Mouse (Mus musculus): ENCODE data around the gene Nap1l1. TPM values are rescaled to one million over a fixed set of nuclear protein-coding genes. Genes with fewer than 3 reads are reported as not detected.

Nap1l1 gene
- polyA plus RNA-seq, 1 experiment, result 8.4 TPM

DNA sequence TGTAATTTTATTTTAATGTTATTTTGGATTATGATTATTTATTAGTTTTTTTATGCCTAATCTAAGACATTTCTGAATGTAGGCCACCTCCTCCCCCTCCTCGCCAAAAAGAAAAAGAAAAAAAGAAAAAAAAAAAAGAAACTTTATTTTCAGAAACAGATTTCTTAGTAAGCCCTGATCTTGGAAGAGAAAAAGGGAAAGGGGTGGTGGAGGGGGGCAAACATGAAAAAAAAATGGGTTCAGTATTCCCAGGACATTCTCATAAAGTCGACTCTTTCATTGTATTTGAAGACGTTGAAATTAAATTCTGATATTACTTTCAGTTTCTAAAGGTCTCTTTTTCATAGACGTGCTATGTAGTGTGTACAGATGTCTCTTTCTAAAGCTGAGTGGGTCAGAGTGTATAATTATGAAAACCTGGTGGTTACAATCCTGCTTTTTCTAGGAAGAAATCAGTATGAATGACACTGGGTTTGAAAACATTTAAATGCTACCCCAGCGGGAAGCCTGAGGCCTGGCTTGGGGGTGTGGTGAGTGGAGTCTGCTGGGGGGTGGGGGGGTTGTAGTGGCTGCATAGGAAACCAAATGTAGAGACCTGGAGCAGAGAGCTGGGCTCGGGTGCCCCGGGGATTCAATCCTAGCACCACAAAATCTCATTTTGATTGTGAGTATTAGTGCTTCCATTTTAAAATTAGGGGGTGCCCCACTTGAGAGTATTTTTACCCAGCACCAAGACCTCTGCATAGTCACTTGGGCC lies 35.5 kb downstream of the Nap1l1 start:
- Histone ChIP-seq H3K4me1 (ENCODE audit: control insufficient read depth) (peaks cover 25% of the 10 kb centered on the region), H3K27me3 (ENCODE audit: control insufficient read depth) (peaks cover 71% of the 10 kb centered on the region)
- TF ChIP-seq TAL1 (IDR thresholded peaks at IDR 0.05; ENCODE audit: low read length), result no peak
- no peak for TF ChIP-seq GATA1 (IDR thresholded peaks at IDR 0.05; ENCODE audit: low read length)

DNA sequence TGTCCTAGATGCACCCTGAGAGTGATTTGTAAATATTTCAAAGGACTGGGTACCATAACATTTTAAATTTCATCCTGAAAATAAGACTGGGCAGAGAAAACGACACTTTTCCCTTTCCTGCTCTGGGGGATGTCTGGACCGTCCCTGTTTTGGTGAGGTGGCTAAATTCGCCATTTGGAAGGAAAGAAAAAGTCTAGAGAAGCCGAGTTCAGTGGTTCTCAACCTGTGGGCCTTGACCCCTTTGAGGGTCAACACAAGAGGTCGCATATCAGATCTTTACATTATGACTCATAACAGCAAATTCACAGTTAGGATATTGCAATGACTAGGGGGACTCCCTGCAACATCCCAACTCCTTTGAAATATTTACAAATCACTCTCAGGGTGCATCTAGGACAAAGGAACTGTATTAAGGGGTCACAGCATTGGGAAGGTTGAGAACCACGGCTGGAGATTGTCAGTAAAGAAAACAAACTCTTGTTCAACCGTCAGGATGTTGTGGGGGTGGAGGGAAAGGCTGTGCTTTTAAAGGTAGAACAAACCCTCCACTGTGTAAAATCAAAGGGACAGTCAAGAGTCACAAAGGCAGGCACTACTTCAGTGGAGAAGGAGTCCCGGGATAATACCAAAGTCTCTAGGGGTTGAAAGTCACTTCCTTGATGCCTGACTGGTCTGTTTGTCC lies 36.2 kb downstream of the Nap1l1 start:
- H3K9me3 ChIP-seq (ENCODE audit: control insufficient read depth, low read length), result peaks cover 5% of the 10 kb centered on the region; the same call in 1 of the 2 replicates
- H3K27me3 ChIP-seq (ENCODE audit: control insufficient read depth), result peaks cover 69% of the 10 kb centered on the region
- TF ChIP-seq GATA1 (IDR thresholded peaks at IDR 0.05; ENCODE audit: low read length), result no peak
- H3K36me3 ChIP-seq (ENCODE audit: control insufficient read depth), result no peaks in the 10 kb centered on the region
- H3K4me1 ChIP-seq (ENCODE audit: control insufficient read depth), result peaks cover 25% of the 10 kb centered on the region
- no peak overlapping the region for H3K4me3 ChIP-seq (replicated peaks)

More for the DNA sequence above, 35.5 kb downstream of the Nap1l1 start:
- Histone ChIP-seq H3K4me3 (replicated peaks) (no peak overlapping the region), H3K9me3 (ENCODE audit: control insufficient read depth, low read length) (peaks cover 5% of the 10 kb centered on the region; the same call in 1 of the 2 replicates), H3K36me3 (ENCODE audit: control insufficient read depth) (no peaks in the 10 kb centered on the region)

- H3K4me1 ChIP-seq (ENCODE audit: control insufficient read depth), result peaks cover 25% of the 10 kb centered on the region
- peaks cover 67% of the 10 kb centered on the region for H3K27me3 ChIP-seq (ENCODE audit: control insufficient read depth)
- TF ChIP-seq GATA1 (IDR thresholded peaks at IDR 0.05; ENCODE audit: low read length), result no peak
- no peak for TF ChIP-seq TAL1 (IDR thresholded peaks at IDR 0.05; ENCODE audit: low read length)
- H3K36me3 ChIP-seq (ENCODE audit: control insufficient read depth), result no peaks in the 10 kb centered on the region
- H3K4me3 ChIP-seq (replicated peaks), result no peak overlapping the region
- peaks cover 5% of the 10 kb centered on the region; the same call in 1 of the 2 replicates for H3K9me3 ChIP-seq (ENCODE audit: control insufficient read depth, low read length)
Measured at GRCm38 (mm10) chr10:111509981-111510380, 37.0 kb downstream of the Nap1l1 start.

- H3K4me3 ChIP-seq (replicated peaks), result no peak overlapping the region
- TF ChIP-seq TAL1 (IDR thresholded peaks at IDR 0.05; ENCODE audit: low read length), result no peak
- TF ChIP-seq GATA1 (IDR thresholded peaks at IDR 0.05; ENCODE audit: low read length), result no peak
- H3K4me1 ChIP-seq (ENCODE audit: control insufficient read depth), result peaks cover 24% of the 10 kb centered on the region
- H3K36me3 ChIP-seq (ENCODE audit: control insufficient read depth), result no peaks in the 10 kb centered on the region
- peaks cover 5% of the 10 kb centered on the region; the same call in 1 of the 2 replicates for H3K9me3 ChIP-seq (ENCODE audit: control insufficient read depth, low read length)
- peaks cover 65% of the 10 kb centered on the region for H3K27me3 ChIP-seq (ENCODE audit: control insufficient read depth)
Measured at GRCm38 (mm10) chr10:111510798-111511197, 37.8 kb downstream of the Nap1l1 start.

DNA sequence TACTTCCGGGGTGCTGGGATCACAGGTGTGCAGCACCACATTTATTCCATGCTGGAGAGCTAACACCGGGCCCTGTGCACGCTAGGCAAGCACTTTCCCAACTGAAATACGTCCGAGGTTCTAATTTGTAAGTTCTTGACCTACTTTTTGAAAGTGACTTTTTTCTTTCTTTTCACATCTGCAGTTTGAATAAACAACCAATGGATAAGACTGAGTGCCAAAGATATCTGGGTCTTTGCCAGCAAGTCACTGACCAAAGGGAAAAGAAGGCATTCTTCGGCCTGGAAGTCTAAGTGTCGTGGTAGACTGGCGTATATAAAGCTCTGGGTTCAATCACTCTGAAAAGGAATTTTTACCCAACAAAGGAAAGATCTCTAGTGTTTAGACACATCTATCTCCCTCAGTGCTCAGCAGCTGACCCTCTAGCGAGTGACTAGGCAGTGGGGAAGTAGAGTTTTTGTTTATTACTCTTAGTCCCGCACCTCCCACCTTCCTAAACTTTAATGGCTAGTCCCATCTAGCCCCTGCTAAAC lies 39.1 kb downstream of the Nap1l1 start:
- Histone ChIP-seq H3K9me3 (ENCODE audit: control insufficient read depth, low read length) (peaks cover under 1% of the 10 kb centered on the region; the same call in 1 of the 2 replicates), H3K4me1 (ENCODE audit: control insufficient read depth) (peaks cover 12% of the 10 kb centered on the region), H3K4me3 (replicated peaks) (no peak overlapping the region), H3K36me3 (ENCODE audit: control insufficient read depth) (no peaks in the 10 kb centered on the region), H3K27me3 (ENCODE audit: control insufficient read depth) (peaks cover 57% of the 10 kb centered on the region)
- TF ChIP-seq GATA1 (IDR thresholded peaks at IDR 0.05; ENCODE audit: low read length) (no peak), TAL1 (IDR thresholded peaks at IDR 0.05; ENCODE audit: low read length) (no peak)

- H3K27me3 ChIP-seq (ENCODE audit: control insufficient read depth), result peaks cover 37% of the 10 kb centered on the region
- no peaks in the 10 kb centered on the region for H3K36me3 ChIP-seq (ENCODE audit: control insufficient read depth)
- no peak overlapping the region for H3K4me3 ChIP-seq (replicated peaks)
- H3K9me3 ChIP-seq (ENCODE audit: control insufficient read depth, low read length), result no peaks in the 10 kb centered on the region
- peaks cover 4% of the 10 kb centered on the region for H3K4me1 ChIP-seq (ENCODE audit: control insufficient read depth)
- TF ChIP-seq TAL1 (IDR thresholded peaks at IDR 0.05; ENCODE audit: low read length) (no peak), GATA1 (IDR thresholded peaks at IDR 0.05; ENCODE audit: low read length) (no peak)
Measured at GRCm38 (mm10) chr10:111514282-111514885, 41.4 kb downstream of the Nap1l1 start.

- H3K27me3 ChIP-seq (ENCODE audit: control insufficient read depth), result peaks cover 36% of the 10 kb centered on the region
- TF ChIP-seq GATA1 (IDR thresholded peaks at IDR 0.05; ENCODE audit: low read length) (no peak), TAL1 (IDR thresholded peaks at IDR 0.05; ENCODE audit: low read length) (no peak)
- H3K4me3 ChIP-seq (replicated peaks), result no peak overlapping the region
- no peaks in the 10 kb centered on the region for H3K9me3 ChIP-seq (ENCODE audit: control insufficient read depth, low read length)
- no peaks in the 10 kb centered on the region for H3K36me3 ChIP-seq (ENCODE audit: control insufficient read depth)
- H3K4me1 ChIP-seq (ENCODE audit: control insufficient read depth), result peaks cover 4% of the 10 kb centered on the region
Measured at GRCm38 (mm10) chr10:111515071-111516010, 42.3 kb downstream of the Nap1l1 start.

GRCm38 (mm10) chr10:111516172-111516588 lies 43.2 kb downstream of the Nap1l1 start:
- no peak for TF ChIP-seq TAL1 (IDR thresholded peaks at IDR 0.05; ENCODE audit: low read length)

More at GRCm38 (mm10) chr10:111516172-111516588, 43.2 kb downstream of the Nap1l1 start:
- Histone ChIP-seq H3K9me3 (ENCODE audit: control insufficient read depth, low read length) (no peaks in the 10 kb centered on the region), H3K4me3 (replicated peaks) (no peak overlapping the region), H3K36me3 (ENCODE audit: control insufficient read depth) (no peaks in the 10 kb centered on the region), H3K27me3 (ENCODE audit: control insufficient read depth) (peaks cover 28% of the 10 kb centered on the region), H3K4me1 (ENCODE audit: control insufficient read depth) (peaks cover 4% of the 10 kb centered on the region)
